Mouse (Mus musculus) embryonic facial prominence, embryonic 14.5 days (tissue): Measurements from ENCODE around the gene Foxp1. TPM values are rescaled to one million over a fixed set of nuclear protein-coding genes. Genes with fewer than 3 reads are reported as not detected.

Experiments used
- ATAC-seq: fragments of 200-750 bp; cut with Nextera tagmentation; 2 replicates; pipeline ENCODE4 v1.8.0; 2017; ENCODE audit warnings: low read depth, moderate number of reproducible peaks, moderate TSS enrichment
- DNase-seq: peaks from one replicate; pipeline ENCODE4 v3.0.0-alpha.2; 2015; ENCODE audit warnings: low spot score
- H3K27ac ChIP-seq: fragments of 300-500 bp; sonication (generic); replicated peaks from 2 replicates; pipeline ENCODE4 v1.5.1; 2014; ENCODE audit warnings: low read depth, mild to moderate bottlenecking, low read length, moderate library complexity
- H3K27me3 ChIP-seq: fragments of 300-500 bp; sonication (generic); replicated peaks from 2 replicates; pipeline ENCODE4 v1.6.1; 2014; ENCODE audit warnings: low read length; ENCODE audit not compliant: control insufficient read depth, insufficient read depth
- H3K36me3 ChIP-seq: fragments of 300-500 bp; sonication (generic); 2 replicates; pipeline ENCODE4 v1.6.1; 2014; ENCODE audit warnings: low read length, mixed read lengths; ENCODE audit not compliant: control insufficient read depth, insufficient read depth
- H3K4me1 ChIP-seq: fragments of 300-500 bp; sonication (generic); 2 replicates; pipeline ENCODE4 v1.6.1; 2014; ENCODE audit warnings: antibody characterized with exemption, low read length; ENCODE audit not compliant: control insufficient read depth, insufficient read depth
- H3K4me2 ChIP-seq: fragments of 300-500 bp; sonication (generic); 2 replicates; pipeline ENCODE4 v1.6.1; 2014; ENCODE audit warnings: low read depth, mild to moderate bottlenecking, low read length, moderate library complexity, mixed read lengths
- H3K4me3 ChIP-seq: fragments of 300-500 bp; sonication (generic); 2 replicates; pipeline ENCODE4 v1.5.1; 2014; ENCODE audit warnings: low read depth, mild to moderate bottlenecking, low read length
- H3K9ac ChIP-seq: fragments of 300-500 bp; sonication (generic); 2 replicates; pipeline ENCODE4 v1.6.1; 2014; ENCODE audit warnings: low read depth, mild to moderate bottlenecking, low read length, moderate library complexity, mixed read lengths
- H3K9me3 ChIP-seq: fragments of 300-500 bp; sonication (generic); 2 replicates; pipeline ENCODE4 v1.6.1; 2016; ENCODE audit warnings: low read length; ENCODE audit not compliant: control insufficient read depth
- WGBS: fragments of 180-500 bp; shearing (Covaris S2); extraction: QIAGEN DNeasy Blood & Tissue Kit; methylation state at CpG from one replicate; pipeline ENCODE4 v1.1.7; 2014; 5-methylcytosine and 5-hydroxymethylcytosine counted together
- polyA plus RNA-seq: library from polyadenylated mRNA; unstranded; fragments of >200 nt; fragmentation: Nextera tagmentation; extraction: Ambion mirVana; gene quantifications from 2 replicates; pipeline ENCODE4 v1.2.1, GENCODE M21; 2014

Gene Foxp1
- polyA plus RNA-seq, 1 experiment from 2014 or later: 80.1 TPM

DNA sequence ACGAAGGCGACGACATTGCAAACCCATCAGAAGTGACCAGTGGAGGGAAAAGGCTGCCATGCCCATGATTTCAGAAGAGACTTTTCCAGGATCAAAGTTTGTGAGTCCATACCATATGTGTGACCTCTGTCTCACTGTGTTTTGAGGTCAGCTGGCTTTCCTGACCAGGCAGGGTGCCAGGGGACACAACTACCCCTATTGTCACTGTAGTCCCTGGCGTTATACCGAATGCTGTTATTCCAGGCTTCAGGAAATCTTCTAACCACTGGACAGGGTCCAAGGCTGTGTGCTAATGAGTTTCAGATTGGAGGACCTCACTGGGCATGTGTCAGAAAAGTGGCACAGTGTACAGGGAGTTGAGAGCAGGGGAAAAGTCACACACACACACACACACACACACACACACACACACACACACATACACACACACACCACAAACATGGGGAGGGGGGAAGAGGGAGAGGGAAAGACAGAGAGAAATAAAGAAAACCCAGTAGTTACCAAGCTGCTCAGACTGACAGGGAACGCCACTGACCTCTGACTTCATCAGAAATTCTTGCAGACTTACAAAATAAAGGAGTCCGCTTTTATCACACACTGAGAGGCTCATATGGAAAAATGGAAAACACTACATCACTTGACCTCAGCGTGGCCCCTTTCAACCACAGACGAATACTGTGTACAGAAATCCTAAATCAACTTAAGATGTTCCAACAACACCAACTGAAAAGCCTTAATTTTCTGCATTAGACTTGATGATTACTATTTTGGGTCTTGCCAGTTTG, 456.8 kb downstream of the Foxp1 start:
- no peaks in the 10 kb centered on the region for H3K36me3 ChIP-seq
- no peak overlapping the region for H3K4me2 ChIP-seq
- H3K4me1 ChIP-seq: peaks cover 36% of the 10 kb centered on the region
- H3K9me3 ChIP-seq: no peaks in the 10 kb centered on the region
- H3K9ac ChIP-seq: no peak overlapping the region
- H3K27me3 ChIP-seq: no peaks in the 10 kb centered on the region
- H3K27ac ChIP-seq: no peak overlapping the region; the same call in 1 of the 2 replicates
- peak; percentile 68 for DNase-seq
- H3K4me3 ChIP-seq: no peak overlapping the region
- WGBS: 28% methylated on average over 9 of the region's 9 CpGs
- 0 out of 2 replicates have a peak, but pooled peaks have one; percentile 11 for ATAC-seq

DNA sequence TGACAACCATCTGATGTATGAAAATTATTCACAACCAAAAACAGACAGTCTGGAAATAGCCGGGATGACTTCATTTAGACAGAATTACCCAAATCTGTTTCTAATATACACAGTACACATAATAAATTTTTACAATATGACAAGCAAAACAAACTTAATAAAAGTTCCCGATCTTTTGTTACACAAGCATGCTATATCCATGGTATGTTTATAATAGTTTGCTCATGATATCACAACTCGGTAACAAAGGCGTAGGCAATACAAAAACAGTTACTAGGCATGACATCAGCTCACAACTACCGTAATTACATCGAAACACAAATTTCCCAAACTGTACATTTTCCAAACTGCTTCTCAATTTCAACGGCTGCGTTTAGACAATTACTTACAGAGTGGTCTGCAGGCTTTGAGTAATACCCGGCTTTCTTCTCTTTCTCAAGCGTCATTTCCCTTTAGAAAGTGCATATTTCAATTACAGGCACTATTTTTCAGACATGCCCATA, 458.5 kb downstream of the Foxp1 start:
- DNase-seq (peak; percentile 78), ATAC-seq (peak; percentile 57; the same call in 1 of the 2 replicates)
- no peak overlapping the region for H3K4me3 ChIP-seq
- no peak overlapping the region; the same call in 1 of the 2 replicates for H3K4me2 ChIP-seq
- H3K4me1 ChIP-seq: peaks cover 36% of the 10 kb centered on the region
- H3K36me3 ChIP-seq: no peaks in the 10 kb centered on the region
- WGBS: 46% methylated on average over 10 of the region's 10 CpGs
- H3K27ac ChIP-seq: 0 out of 2 replicates have a peak overlapping the region, but pooled peaks have one; percentile 48
- H3K9ac ChIP-seq: no peak overlapping the region
- no peaks in the 10 kb centered on the region for H3K9me3 ChIP-seq
- H3K27me3 ChIP-seq: no peaks in the 10 kb centered on the region

DNA sequence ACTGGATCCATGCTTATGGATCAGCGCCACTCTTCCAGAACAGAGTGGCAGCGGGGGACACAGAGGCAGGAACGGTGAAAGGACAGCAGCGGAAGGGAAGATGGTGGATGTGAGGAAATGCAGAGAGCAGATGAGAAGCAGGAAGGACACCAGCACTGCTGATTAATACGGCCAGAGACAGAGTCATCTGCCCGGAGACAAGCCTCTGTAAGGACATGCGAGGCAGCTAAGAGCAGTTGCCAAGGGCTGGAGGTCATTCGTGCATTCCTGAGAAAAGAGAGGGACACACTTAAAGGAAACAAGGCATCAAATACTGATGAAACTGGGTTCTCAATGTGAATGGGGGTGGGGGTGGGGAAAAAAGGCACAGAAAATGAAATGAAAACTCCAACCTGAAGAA, 459.6 kb downstream of the Foxp1 start:
- Histone ChIP-seq H3K4me2 (no peak overlapping the region), H3K9me3 (no peaks in the 10 kb centered on the region), H3K27me3 (no peaks in the 10 kb centered on the region), H3K27ac (no peak overlapping the region), H3K9ac (no peak overlapping the region), H3K4me1 (peaks cover 36% of the 10 kb centered on the region), H3K36me3 (no peaks in the 10 kb centered on the region), H3K4me3 (no peak overlapping the region)
- 85% methylated on average over 8 of the region's 8 CpGs for WGBS
- no peak for DNase-seq
- no peak for ATAC-seq

DNA sequence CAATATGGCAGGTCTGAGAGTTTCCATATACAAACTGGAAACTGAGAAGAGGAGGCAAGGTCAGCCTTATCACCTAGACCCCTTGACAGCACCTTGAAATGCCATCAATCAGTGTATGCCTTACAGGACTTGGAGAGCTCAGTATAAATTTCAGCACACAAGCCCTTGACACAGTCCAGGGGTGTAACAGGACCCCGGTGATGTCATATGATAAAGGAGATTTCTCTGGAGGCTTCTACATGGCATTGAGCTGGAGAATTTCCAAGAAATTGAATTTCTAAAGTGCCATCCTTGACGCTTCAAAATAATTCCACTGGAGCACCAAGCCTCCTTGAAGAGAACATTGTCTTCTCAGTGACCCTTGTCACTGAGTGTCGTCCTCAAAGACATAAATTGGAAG, 463.8 kb downstream of the Foxp1 start:
- H3K27ac ChIP-seq: no peak overlapping the region
- ATAC-seq: 0 out of 2 replicates have a peak, but pooled peaks have one; percentile 22
- WGBS: 52% methylated on average over 3 of the region's 3 CpGs
- no peak overlapping the region for H3K4me3 ChIP-seq
- no peaks in the 10 kb centered on the region for H3K36me3 ChIP-seq
- no peak overlapping the region for H3K9ac ChIP-seq
- no peaks in the 10 kb centered on the region for H3K27me3 ChIP-seq
- DNase-seq: no peak
- no peak overlapping the region for H3K4me2 ChIP-seq
- H3K4me1 ChIP-seq: 0 out of 2 replicates have a peak, but pooled peaks cover 5% of the 10 kb centered on the region
- H3K9me3 ChIP-seq: no peaks in the 10 kb centered on the region

DNA sequence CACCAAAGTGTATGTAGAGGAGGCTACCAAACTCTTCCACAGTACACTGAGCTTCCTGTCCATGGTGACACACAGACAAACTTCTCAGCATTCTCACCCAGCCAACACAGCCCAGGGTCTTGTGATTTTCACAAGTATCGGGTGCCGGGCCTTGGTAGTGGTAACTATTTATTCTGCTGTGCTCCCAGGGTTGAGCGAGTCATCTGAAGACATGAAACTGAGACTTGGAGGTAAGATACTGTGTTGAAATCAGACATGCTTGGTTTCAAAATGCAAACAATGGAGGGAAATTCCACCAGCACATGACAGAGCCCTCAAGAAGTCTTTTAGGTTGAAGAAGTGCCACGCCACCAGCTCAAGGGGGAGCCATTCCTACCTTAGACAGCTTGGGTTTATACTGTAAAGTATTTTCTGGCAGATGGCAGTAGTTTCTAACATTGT, 465.4 kb downstream of the Foxp1 start:
- WGBS: 80% methylated on average over 4 of the region's 4 CpGs
- no peaks in the 10 kb centered on the region for H3K27me3 ChIP-seq
- DNase-seq (no peak), ATAC-seq (0 out of 2 replicates have a peak, but pooled peaks have one; percentile 26)
- H3K4me2 ChIP-seq: no peak overlapping the region
- H3K36me3 ChIP-seq: no peaks in the 10 kb centered on the region
- no peak overlapping the region for H3K4me3 ChIP-seq
- H3K4me1 ChIP-seq: no peaks in the 10 kb centered on the region
- H3K27ac ChIP-seq: no peak overlapping the region
- no peak overlapping the region for H3K9ac ChIP-seq
- no peaks in the 10 kb centered on the region for H3K9me3 ChIP-seq

DNA sequence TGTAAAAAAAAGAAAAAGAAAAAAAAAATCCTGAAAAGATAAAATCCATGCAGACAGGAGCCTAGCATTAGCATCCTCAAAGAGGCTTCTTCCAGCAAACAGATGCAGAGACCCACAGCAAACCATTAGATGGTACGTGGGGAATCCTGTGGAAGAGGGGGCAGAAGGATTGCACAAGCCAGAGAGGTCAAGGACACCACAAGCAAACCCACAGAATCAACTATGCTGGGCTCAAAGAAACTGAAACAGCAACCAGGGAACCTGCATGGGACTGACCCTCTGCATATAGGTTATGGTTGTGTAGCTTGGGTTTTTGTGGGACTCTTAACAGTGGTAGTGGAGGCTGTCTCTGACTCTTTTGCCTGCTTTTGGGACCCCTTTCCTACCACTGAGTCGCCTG, 466.1 kb downstream of the Foxp1 start:
- Histone ChIP-seq H3K27me3 (no peaks in the 10 kb centered on the region), H3K36me3 (no peaks in the 10 kb centered on the region), H3K9me3 (no peaks in the 10 kb centered on the region), H3K4me3 (no peak overlapping the region), H3K9ac (no peak overlapping the region), H3K4me1 (no peaks in the 10 kb centered on the region), H3K27ac (no peak overlapping the region), H3K4me2 (no peak overlapping the region)
- WGBS: 62% methylated on average over 2 of the region's 2 CpGs
- no peak for ATAC-seq
- no peak for DNase-seq

DNA sequence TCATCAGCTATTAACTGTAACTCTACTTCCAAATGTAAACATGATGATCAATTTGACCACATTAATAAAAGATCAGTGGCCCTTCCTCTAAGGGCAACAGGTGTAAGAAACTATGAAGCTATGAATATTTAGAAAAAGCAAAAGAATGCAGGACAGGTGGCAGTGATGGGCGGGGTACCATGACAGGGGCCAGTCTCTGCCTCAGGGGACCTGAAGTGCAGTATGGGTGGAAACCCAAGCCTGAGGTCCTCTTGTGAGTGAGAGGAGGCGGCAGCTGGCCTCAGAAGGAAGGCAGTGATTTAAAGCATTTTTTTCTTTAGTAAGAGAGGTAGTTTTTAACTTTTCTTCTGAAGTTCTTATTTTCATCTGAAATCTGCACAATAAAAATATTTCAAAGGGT, 468.5 kb downstream of the Foxp1 start:
- DNase-seq (no peak), ATAC-seq (no peak)
- H3K4me2 ChIP-seq: no peak overlapping the region
- WGBS: 74% methylated on average over 2 of the region's 2 CpGs
- H3K27me3 ChIP-seq: no peaks in the 10 kb centered on the region
- H3K4me1 ChIP-seq: no peaks in the 10 kb centered on the region
- H3K36me3 ChIP-seq: no peaks in the 10 kb centered on the region
- no peaks in the 10 kb centered on the region for H3K9me3 ChIP-seq
- H3K9ac ChIP-seq: no peak overlapping the region
- H3K27ac ChIP-seq: no peak overlapping the region
- H3K4me3 ChIP-seq: no peak overlapping the region

DNA sequence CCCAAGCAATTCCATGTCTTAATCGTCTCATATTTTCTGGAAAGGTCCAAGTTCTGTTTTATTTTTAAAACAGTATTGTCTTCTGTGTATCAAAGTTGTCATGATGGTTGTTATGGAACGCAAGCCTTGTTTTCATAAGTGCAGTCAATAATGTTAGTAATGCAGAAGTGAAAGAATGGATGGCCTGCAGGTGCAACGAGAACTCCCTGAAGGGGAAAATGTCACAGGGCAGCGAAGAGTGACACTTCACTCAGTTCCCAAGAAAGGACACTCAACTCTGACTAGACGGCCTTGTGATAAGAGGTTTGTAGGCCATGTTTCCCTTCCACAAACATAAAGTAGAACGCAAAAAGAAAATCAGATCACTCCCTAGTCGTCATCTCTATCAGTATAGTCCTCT, 469.4 kb downstream of the Foxp1 start:
- no peaks in the 10 kb centered on the region for H3K27me3 ChIP-seq
- H3K9me3 ChIP-seq: no peaks in the 10 kb centered on the region
- H3K27ac ChIP-seq: no peak overlapping the region
- H3K4me3 ChIP-seq: no peak overlapping the region
- H3K36me3 ChIP-seq: no peaks in the 10 kb centered on the region
- WGBS: 73% methylated on average over 7 of the region's 7 CpGs
- no peak overlapping the region for H3K4me2 ChIP-seq
- ATAC-seq (no peak), DNase-seq (no peak)
- no peak overlapping the region for H3K9ac ChIP-seq
- no peaks in the 10 kb centered on the region for H3K4me1 ChIP-seq

DNA sequence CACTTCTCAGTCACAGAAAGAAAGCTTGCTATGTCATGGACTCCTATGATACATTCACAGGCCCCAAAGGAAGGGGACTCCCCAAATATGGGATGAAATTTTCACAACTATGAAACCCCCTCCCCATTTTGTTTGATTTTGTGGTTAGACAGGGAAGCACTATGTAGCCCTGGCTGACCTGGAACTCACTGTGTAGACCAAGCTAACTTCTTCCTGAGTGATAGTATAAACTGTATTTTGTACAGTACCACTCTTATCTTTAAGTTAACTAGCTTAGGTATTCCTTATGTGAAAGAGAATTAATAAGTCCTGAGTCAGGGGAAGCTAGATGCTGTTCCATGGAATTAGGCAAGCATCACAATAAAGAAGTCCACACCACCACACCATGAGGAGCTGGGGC, 470.8 kb downstream of the Foxp1 start:
- H3K36me3 ChIP-seq: no peaks in the 10 kb centered on the region
- H3K27ac ChIP-seq: no peak overlapping the region
- no peak overlapping the region for H3K9ac ChIP-seq
- H3K9me3 ChIP-seq: no peaks in the 10 kb centered on the region
- ATAC-seq (no peak), DNase-seq (no peak)
- H3K4me3 ChIP-seq: no peak overlapping the region
- H3K4me2 ChIP-seq: no peak overlapping the region
- no peaks in the 10 kb centered on the region for H3K27me3 ChIP-seq
- no peaks in the 10 kb centered on the region for H3K4me1 ChIP-seq
